Mouse (Mus musculus) heart, embryonic 11.5 days (tissue): Measurements from ENCODE around the gene Igbp1b. TPM values are rescaled to one million over a fixed set of nuclear protein-coding genes. Genes with fewer than 3 reads are reported as not detected.

ENCODE experiments used
- ATAC-seq: fragments of 200-750 bp; cut with Nextera tagmentation; replicated peaks from 2 replicates; pipeline ENCODE4 v1.8.0; 2017; ENCODE audit warnings: moderate library complexity; ENCODE audit not compliant: insufficient number of reproducible peaks, low FRiP score, low TSS enrichment
- H3K27ac ChIP-seq: fragments of 300-500 bp; sonication (generic); 2 replicates; pipeline ENCODE4 v1.5.1; 2014; ENCODE audit warnings: mild to moderate bottlenecking, low read depth, low read length
- H3K27me3 ChIP-seq: fragments of 300-500 bp; sonication (generic); 2 replicates; pipeline ENCODE4 v1.6.1; 2014; ENCODE audit warnings: mild to moderate bottlenecking, low read length, mixed read lengths; ENCODE audit not compliant: control insufficient read depth, insufficient read depth
- H3K36me3 ChIP-seq: fragments of 300-500 bp; sonication (generic); 2 replicates; pipeline ENCODE4 v1.6.1; 2014; ENCODE audit warnings: mild to moderate bottlenecking, low read length, moderate library complexity, mixed read lengths; ENCODE audit not compliant: control insufficient read depth, insufficient read depth
- H3K4me1 ChIP-seq: fragments of 300-500 bp; sonication (generic); 2 replicates; pipeline ENCODE4 v1.6.1; 2014; ENCODE audit warnings: low read length; ENCODE audit not compliant: control insufficient read depth, insufficient read depth
- H3K4me2 ChIP-seq: fragments of 300-500 bp; sonication (generic); 2 replicates; pipeline ENCODE4 v1.6.1; 2014; ENCODE audit warnings: mild to moderate bottlenecking, moderate library complexity
- H3K4me3 ChIP-seq: fragments of 300-500 bp; sonication (generic); 2 replicates; pipeline ENCODE4 v1.5.1; 2014; ENCODE audit warnings: low read depth, low read length
- H3K9ac ChIP-seq: fragments of 300-500 bp; sonication (generic); 2 replicates; pipeline ENCODE4 v1.6.1; 2014; ENCODE audit warnings: mild to moderate bottlenecking, low read depth, low read length, moderate library complexity
- H3K9me3 ChIP-seq: fragments of 300-500 bp; sonication (generic); replicated peaks from 2 replicates; pipeline ENCODE4 v1.6.1; 2016; ENCODE audit warnings: low read length; ENCODE audit not compliant: control insufficient read depth
- WGBS: fragments of 180-500 bp; shearing (Covaris S2); extraction: QIAGEN DNeasy Blood & Tissue Kit; methylation state at CpG from one replicate; pipeline ENCODE4 v1.1.7; 2014; ENCODE audit not compliant: insufficient replicate concordance; 5-methylcytosine and 5-hydroxymethylcytosine counted together
- polyA plus RNA-seq: library from polyadenylated mRNA; unstranded; fragments of >200 nt; fragmentation: Nextera tagmentation; extraction: Ambion mirVana; gene quantifications from 2 replicates; pipeline ENCODE4 v1.2.1, GENCODE M21; 2014

The Igbp1b gene
- not detected in 2 replicates for polyA plus RNA-seq

GRCm38 (mm10) chr6:138658516-138658915 lies at the start of gene Igbp1b:
TSS of gene Igbp1b (minus strand) at chr6:138658544.
- ATAC-seq, result no peak
- Histone ChIP-seq H3K27ac (no peak within 1 kb of the TSS), H3K27me3 (no peaks in the 10 kb centered on the region), H3K4me1 (no peaks in the 10 kb centered on the region), H3K9me3 (no peaks in the 10 kb centered on the region), H3K9ac (no peak within 1 kb of the TSS), H3K4me3 (no peak within 1 kb of the TSS), H3K36me3 (no peaks in the 10 kb centered on the region), H3K4me2 (no peak within 1 kb of the TSS)
- 74% methylated on average over 3 of the region's 3 CpGs for WGBS

- Histone ChIP-seq H3K4me3 (no peak overlapping the region), H3K4me2 (no peak overlapping the region), H3K4me1 (no peaks in the 10 kb centered on the region), H3K36me3 (no peaks in the 10 kb centered on the region), H3K9ac (no peak overlapping the region), H3K27me3 (no peaks in the 10 kb centered on the region), H3K9me3 (no peaks in the 10 kb centered on the region), H3K27ac (no peak overlapping the region)
- ATAC-seq, result no peak
Measured at GRCm38 (mm10) chr6:138682959-138683358, 24.6 kb upstream of the Igbp1b start.

GRCm38 (mm10) chr6:138672704-138673141 lies 14.4 kb upstream of the Igbp1b start:
- Histone ChIP-seq H3K4me1 (no peaks in the 10 kb centered on the region), H3K36me3 (no peaks in the 10 kb centered on the region), H3K27me3 (no peaks in the 10 kb centered on the region), H3K4me3 (no peak overlapping the region), H3K9ac (no peak overlapping the region), H3K9me3 (no peaks in the 10 kb centered on the region), H3K27ac (no peak overlapping the region), H3K4me2 (no peak overlapping the region)
- WGBS, result 6% methylated on average over 2 of the region's 2 CpGs
- no peak for ATAC-seq

DNA sequence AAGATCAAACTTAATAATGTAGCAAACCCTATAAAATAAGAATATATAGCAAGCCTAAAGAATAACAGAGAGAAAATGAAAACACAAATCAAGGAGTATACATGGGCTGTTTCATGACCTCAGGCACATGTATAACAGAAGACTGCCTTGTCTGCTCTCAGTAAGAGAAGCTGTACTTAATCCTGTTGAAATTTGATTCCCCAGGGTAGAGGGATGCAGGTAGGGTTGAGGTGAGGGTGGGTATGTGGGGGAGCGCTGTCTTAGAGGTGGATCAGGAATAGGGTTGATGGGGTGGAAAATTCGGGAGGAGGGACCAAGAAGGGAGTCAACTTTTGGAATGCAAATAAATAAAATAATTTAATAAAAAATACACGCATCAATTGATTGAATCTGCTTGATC lies 7.1 kb upstream of the Igbp1b start:
- no peak for ATAC-seq
- Histone ChIP-seq H3K4me2 (no peak overlapping the region), H3K4me1 (no peaks in the 10 kb centered on the region), H3K27me3 (no peaks in the 10 kb centered on the region), H3K27ac (no peak overlapping the region), H3K9ac (no peak overlapping the region), H3K36me3 (no peaks in the 10 kb centered on the region), H3K9me3 (no peaks in the 10 kb centered on the region), H3K4me3 (no peak overlapping the region)
- 67% methylated on average over 3 of the region's 3 CpGs for WGBS

GRCm38 (mm10) chr6:138645604-138646003 lies 12.7 kb downstream of the Igbp1b start:
- no peaks in the 10 kb centered on the region for H3K36me3 ChIP-seq
- no peaks in the 10 kb centered on the region for H3K27me3 ChIP-seq
- no peak for ATAC-seq
- no peaks in the 10 kb centered on the region for H3K9me3 ChIP-seq
- no peak overlapping the region for H3K4me2 ChIP-seq
- no peaks in the 10 kb centered on the region for H3K4me1 ChIP-seq
- WGBS, result 87% methylated on average over 2 of the region's 2 CpGs
- no peak overlapping the region for H3K9ac ChIP-seq
- no peak overlapping the region for H3K4me3 ChIP-seq
- H3K27ac ChIP-seq, result no peak overlapping the region

- H3K4me3 ChIP-seq, result no peak overlapping the region
- no peaks in the 10 kb centered on the region for H3K36me3 ChIP-seq
- no peak overlapping the region for H3K9ac ChIP-seq
- no peak overlapping the region for H3K4me2 ChIP-seq
- WGBS, result 52% methylated on average over 4 of the region's 4 CpGs
- H3K27ac ChIP-seq, result no peak overlapping the region
- H3K9me3 ChIP-seq, result no peaks in the 10 kb centered on the region
- H3K4me1 ChIP-seq, result no peaks in the 10 kb centered on the region
- no peaks in the 10 kb centered on the region for H3K27me3 ChIP-seq
- no peak for ATAC-seq
Measured at GRCm38 (mm10) chr6:138639351-138639750, 19.0 kb downstream of the Igbp1b start.

- Histone ChIP-seq H3K4me2 (no peak overlapping the region), H3K4me1 (no peaks in the 10 kb centered on the region), H3K27me3 (no peaks in the 10 kb centered on the region), H3K9me3 (no peaks in the 10 kb centered on the region), H3K36me3 (no peaks in the 10 kb centered on the region), H3K27ac (no peak overlapping the region), H3K9ac (no peak overlapping the region), H3K4me3 (no peak overlapping the region)
- no peak for ATAC-seq
Measured at GRCm38 (mm10) chr6:138620786-138621185, 37.6 kb downstream of the Igbp1b start.

- no peak for ATAC-seq
- H3K27me3 ChIP-seq, result no peaks in the 10 kb centered on the region
- no peak overlapping the region for H3K4me3 ChIP-seq
- 89% methylated on average over 3 of the region's 3 CpGs for WGBS
- H3K4me1 ChIP-seq, result no peaks in the 10 kb centered on the region
- no peak overlapping the region for H3K4me2 ChIP-seq
- no peak overlapping the region for H3K27ac ChIP-seq
- H3K9me3 ChIP-seq, result no peaks in the 10 kb centered on the region
- H3K36me3 ChIP-seq, result no peaks in the 10 kb centered on the region
- no peak overlapping the region for H3K9ac ChIP-seq
Measured at GRCm38 (mm10) chr6:138618396-138618795, 39.9 kb downstream of the Igbp1b start.
